Mouse (Mus musculus) mature B cell (primary cell): ENCODE results near the gene Ppp2r5e.
"Not testable (repeated sequence)": the region's sequence is repeated elsewhere in the genome, so short reads cannot be mapped to it uniquely, and the experiment has no call there.

Experiments
- in situ Hi-C: fragments of 300-500 bp; cut with MboI; formaldehyde crosslinking; loops from 2 replicates; pipeline ENCODE4 v1.14.3; 2019

Ppp2r5e gene

DNA sequence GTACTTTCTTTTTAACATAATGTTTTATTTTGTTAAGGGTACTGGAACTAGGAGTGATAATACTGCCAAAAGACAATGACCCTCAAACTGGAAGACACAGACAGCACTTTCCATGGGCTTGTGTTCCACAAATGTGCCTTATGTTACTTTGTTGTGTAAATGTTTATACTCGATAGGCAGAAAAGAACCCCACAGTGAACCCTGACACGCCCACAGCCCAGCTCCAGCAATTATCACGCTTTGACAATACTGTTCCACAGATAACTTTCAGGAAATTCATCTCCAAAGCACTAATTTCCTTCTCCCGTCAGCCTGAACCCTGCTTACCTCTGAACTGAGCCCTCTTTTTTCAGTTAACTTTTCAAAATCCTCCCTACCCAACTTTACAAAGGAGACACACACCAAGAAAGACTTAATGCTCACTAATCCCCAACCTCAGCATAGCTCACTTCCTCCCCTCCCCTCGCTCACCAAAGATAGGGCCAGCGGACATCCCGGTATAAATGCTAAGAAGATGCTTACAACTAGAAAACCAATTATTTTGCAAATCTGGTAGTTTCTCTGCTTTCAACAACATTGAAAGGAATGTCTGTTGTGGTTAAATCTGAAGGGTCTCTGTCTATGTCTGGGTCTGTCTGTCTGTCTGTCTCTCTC lies 58.9 kb downstream of the Ppp2r5e start:
- in situ Hi-C loops = no loop called here

- in situ Hi-C loops = no loop called here
Measured at GRCm38 (mm10) chr12:75536566-75536965, 59.5 kb downstream of the Ppp2r5e start.

GRCm38 (mm10) chr12:75533145-75533544 lies 62.9 kb downstream of the Ppp2r5e start:
- in situ Hi-C loops = no loop called here

DNA sequence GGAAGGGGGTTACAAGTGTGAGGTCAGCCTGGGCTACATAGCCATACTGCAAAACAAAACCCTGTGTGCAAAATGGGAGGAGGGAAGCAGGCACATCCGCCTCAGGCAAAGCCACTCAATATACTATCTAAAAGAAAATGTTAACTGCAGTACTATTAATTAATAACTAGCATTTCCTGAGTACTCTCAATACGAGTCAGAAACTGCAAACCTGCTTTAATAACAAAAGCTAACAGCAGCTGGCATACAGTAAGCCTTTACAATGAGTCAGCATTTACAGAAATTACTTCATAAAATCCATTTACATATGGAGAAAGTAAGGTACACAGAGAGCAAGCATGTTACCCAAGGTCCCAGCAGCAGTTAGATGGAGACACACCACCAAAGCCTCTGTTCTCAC lies 64.2 kb downstream of the Ppp2r5e start:
- in situ Hi-C loops = no loop called here

GRCm38 (mm10) chr12:75528857-75529808 lies 66.9 kb downstream of the Ppp2r5e start:
- in situ Hi-C loops = no loop called here

- in situ Hi-C loops = no loop called here
Measured at GRCm38 (mm10) chr12:75528300-75528699, 67.7 kb downstream of the Ppp2r5e start.

DNA sequence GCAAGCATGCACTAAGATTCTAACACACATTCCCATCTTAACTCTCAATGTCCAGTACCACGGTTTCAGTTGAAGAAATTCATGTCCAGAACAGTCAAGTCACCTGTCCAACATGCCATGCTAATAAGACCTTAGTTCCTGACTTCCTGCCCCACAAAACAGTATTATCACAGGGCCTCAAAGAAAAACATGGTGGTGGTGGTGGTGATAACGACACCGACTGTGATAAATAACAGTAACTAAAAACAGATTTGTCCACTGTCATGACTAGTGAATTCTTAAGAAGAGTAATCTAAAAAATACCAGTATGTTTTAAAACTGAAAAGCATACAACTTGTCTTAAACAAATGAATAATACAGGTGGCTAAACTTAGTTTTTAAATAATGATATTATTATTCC lies 71.8 kb downstream of the Ppp2r5e start:
- in situ Hi-C loops = no loop called here

GRCm38 (mm10) chr12:75522931-75523330 lies 73.1 kb downstream of the Ppp2r5e start:
- in situ Hi-C loops = no loop called here

- in situ Hi-C loops = no loop called here
Measured at GRCm38 (mm10) chr12:75522360-75522759, 73.7 kb downstream of the Ppp2r5e start.

- in situ Hi-C loops = no loop called here
Measured at GRCm38 (mm10) chr12:75520395-75520794, 75.7 kb downstream of the Ppp2r5e start.

GRCm38 (mm10) chr12:75519181-75519940 lies 76.7 kb downstream of the Ppp2r5e start:
- in situ Hi-C loops = no loop called here

DNA sequence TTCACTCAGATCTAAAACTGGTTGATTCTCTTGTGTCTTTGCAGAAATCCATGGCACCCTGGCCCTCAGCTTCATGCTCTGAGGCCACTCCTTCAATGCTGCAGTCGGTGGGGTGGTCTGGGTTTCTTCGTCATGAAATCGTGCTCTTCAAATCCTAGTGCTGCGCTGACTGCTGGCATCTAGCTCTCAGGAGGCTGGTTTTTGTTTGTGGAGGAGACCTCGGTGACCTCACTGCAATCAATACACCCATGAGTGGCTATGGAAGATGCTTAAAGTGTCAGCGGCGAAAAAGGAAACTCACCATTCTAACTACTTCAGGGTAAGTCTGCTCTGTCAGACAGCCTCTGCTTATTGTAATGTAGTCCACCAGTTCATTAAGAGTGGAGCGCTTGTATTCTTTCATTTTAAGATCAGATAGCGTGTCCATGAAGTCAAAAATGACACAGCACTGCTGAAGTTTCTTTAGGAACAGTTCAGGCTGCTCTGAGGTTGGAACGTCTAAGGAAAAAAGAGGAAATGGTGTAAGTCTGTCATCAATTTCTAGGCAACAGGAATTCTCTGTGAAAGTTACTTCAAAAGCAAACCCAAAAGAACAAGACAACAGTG lies 80.6 kb downstream of the Ppp2r5e start:
- in situ Hi-C loops = no loop called here

DNA sequence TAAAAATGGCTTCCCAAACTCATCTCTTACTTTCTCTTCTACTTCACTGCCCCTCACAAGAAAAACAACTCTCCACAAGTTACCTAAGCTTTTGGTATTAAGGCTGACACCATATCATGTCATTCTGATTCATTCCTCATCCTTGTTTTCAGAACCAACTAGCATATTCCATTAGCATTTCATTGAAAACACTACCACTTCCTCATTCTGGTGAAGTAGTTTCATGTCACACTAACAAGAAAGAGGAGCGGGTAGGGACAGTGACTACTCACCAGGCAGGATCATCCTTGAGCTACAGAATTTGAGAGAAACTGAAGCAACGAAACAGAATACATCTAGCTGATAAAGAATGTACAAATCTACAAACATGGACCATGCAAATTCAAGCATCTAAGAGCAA lies 84.5 kb downstream of the Ppp2r5e start:
- in situ Hi-C loops = no loop called here

GRCm38 (mm10) chr12:75504991-75505650 lies 90.9 kb downstream of the Ppp2r5e start:
- in situ Hi-C loops = no loop called here

DNA sequence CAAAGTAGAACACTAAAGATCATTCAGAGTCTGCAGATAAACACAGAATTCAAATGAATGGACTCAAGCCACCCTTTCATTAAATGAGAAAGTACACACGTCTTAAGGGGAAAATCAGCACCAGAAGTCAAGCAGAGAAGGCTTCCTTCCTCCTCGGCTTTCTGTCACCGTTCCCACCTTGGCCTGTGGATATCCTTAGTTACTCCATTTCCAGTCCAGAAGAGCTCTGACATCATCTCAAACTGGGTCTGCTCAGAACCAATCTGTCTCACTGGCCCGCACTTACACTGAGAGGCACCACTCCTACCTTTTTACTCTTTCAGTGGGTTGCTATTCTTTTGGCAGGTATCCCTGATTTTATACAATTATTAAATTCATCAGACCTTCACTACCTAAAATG lies 93.4 kb downstream of the Ppp2r5e start:
- in situ Hi-C loops = no loop called here

- in situ Hi-C loops = no loop called here
Measured at GRCm38 (mm10) chr12:75497698-75498097, 98.3 kb downstream of the Ppp2r5e start.

DNA sequence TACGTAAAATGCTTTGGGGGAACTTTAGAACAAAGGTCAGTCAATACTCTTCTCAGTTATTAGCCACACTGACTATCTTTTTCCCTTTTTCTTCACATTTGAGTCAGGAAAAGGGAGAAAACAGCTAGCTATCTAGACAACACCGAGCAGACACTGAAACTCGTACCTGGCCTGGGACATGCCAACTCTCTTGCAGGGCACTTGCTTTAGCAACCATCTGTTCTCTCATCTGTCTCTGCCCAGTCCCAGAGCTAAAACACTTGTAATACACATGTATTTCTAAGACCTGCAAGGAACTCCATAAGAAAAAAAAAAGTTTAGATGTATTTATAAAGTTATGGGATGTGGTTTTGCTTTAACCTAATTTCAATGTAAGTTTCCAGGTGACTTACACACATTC lies 100.4 kb downstream of the Ppp2r5e start:
- in situ Hi-C loops = no loop called here

- in situ Hi-C loops = no loop called here
Measured at GRCm38 (mm10) chr12:75494643-75495042, 101.4 kb downstream of the Ppp2r5e start.

- in situ Hi-C loops = no loop called here
Measured at GRCm38 (mm10) chr12:75492549-75493327, 103.3 kb downstream of the Ppp2r5e start.

GRCm38 (mm10) chr12:75492148-75492547 lies 103.9 kb downstream of the Ppp2r5e start:
- in situ Hi-C loops = not testable (repeated sequence)

GRCm38 (mm10) chr12:75487500-75487899 lies 108.5 kb downstream of the Ppp2r5e start:
- in situ Hi-C loops = no loop called here
